Comparison of ENCODE assay signal across 27 mouse cellular contexts in genomic region chr10:54201727-54202126, GRCm38 (mm10).
"Had no signal": no experiment of that assay in that cellular context is flagged by ENCODE, and none has a peak within 500 bp of the region (broad histone marks: within the 10 kb centered on the region; RNA-seq: fewer than 3 reads in every experiment).

No protein-coding gene starts in this region.

- H3K4me3 ChIP-seq: heart, adult 2 months; heart, embryonic 13.5 days; heart, embryonic 15.5 days; hindbrain, embryonic 13.5 days; hindbrain, embryonic 15.5 days; kidney, embryonic 15.5 days; limb, embryonic 13.5 days; limb, embryonic 15.5 days; liver, embryonic 12.5 days had no signal

- ATAC-seq: hindbrain, postnatal 0 days; intestine, embryonic 16.5 days; liver, embryonic 12.5 days had no signal

- DNase-seq: gastrocnemius, postnatal 14 days; gastrocnemius, postnatal 36 days; heart, adult 11 months; heart, adult 2 months; heart, postnatal 14 days; heart, postnatal 36 days; kidney, adult 11 months; kidney, adult 2 months; kidney, adult 9 months; kidney, postnatal 14 days; kidney, postnatal 36 days; layer of hippocampus, adult 9-11 months; layer of hippocampus, postnatal 36 days; left cerebral cortex, postnatal 4 days had no signal

- H3K27ac ChIP-seq: heart, adult 2 months; heart, embryonic 13.5 days; heart, embryonic 15.5 days; hindbrain, embryonic 13.5 days; hindbrain, embryonic 15.5 days; hindbrain, postnatal 0 days; kidney, embryonic 15.5 days; kidney, postnatal 0 days; limb, embryonic 13.5 days; limb, embryonic 15.5 days; liver, embryonic 12.5 days; liver, embryonic 14.5 days had no signal

- H3K27me3 ChIP-seq: heart, embryonic 13.5 days; heart, embryonic 15.5 days; hindbrain, embryonic 13.5 days; hindbrain, embryonic 15.5 days; kidney, embryonic 15.5 days; limb, embryonic 13.5 days; limb, embryonic 15.5 days; liver, embryonic 12.5 days had no signal

- H3K9ac ChIP-seq: heart, embryonic 13.5 days; heart, embryonic 15.5 days; hindbrain, embryonic 13.5 days; hindbrain, embryonic 15.5 days; kidney, embryonic 15.5 days; limb, embryonic 13.5 days; limb, embryonic 15.5 days; liver, embryonic 12.5 days; liver, embryonic 14.5 days had no signal

- H3K4me2 ChIP-seq: heart, embryonic 11.5 days; heart, embryonic 13.5 days; heart, embryonic 15.5 days; hindbrain, embryonic 13.5 days; hindbrain, embryonic 15.5 days; kidney, embryonic 15.5 days; limb, embryonic 13.5 days; limb, embryonic 15.5 days; liver, embryonic 12.5 days had no signal

- H3K36me3 ChIP-seq: heart, embryonic 13.5 days; heart, embryonic 15.5 days; hindbrain, embryonic 13.5 days; hindbrain, embryonic 15.5 days; kidney, embryonic 15.5 days; limb, embryonic 13.5 days; limb, embryonic 15.5 days; liver, embryonic 12.5 days had no signal

- H3K4me1 ChIP-seq: heart, embryonic 13.5 days; heart, embryonic 15.5 days; hindbrain, embryonic 13.5 days; hindbrain, embryonic 15.5 days; kidney, embryonic 15.5 days; limb, embryonic 13.5 days; limb, embryonic 15.5 days; liver, embryonic 12.5 days had no signal

- H3K9me3 ChIP-seq: heart, embryonic 13.5 days; heart, embryonic 15.5 days; hindbrain, embryonic 13.5 days; hindbrain, embryonic 15.5 days; kidney, embryonic 15.5 days; limb, embryonic 13.5 days; limb, embryonic 15.5 days; liver, embryonic 12.5 days had no signal
